Mouse (Mus musculus): Measurements from ENCODE around the gene Kti12.

DNA sequence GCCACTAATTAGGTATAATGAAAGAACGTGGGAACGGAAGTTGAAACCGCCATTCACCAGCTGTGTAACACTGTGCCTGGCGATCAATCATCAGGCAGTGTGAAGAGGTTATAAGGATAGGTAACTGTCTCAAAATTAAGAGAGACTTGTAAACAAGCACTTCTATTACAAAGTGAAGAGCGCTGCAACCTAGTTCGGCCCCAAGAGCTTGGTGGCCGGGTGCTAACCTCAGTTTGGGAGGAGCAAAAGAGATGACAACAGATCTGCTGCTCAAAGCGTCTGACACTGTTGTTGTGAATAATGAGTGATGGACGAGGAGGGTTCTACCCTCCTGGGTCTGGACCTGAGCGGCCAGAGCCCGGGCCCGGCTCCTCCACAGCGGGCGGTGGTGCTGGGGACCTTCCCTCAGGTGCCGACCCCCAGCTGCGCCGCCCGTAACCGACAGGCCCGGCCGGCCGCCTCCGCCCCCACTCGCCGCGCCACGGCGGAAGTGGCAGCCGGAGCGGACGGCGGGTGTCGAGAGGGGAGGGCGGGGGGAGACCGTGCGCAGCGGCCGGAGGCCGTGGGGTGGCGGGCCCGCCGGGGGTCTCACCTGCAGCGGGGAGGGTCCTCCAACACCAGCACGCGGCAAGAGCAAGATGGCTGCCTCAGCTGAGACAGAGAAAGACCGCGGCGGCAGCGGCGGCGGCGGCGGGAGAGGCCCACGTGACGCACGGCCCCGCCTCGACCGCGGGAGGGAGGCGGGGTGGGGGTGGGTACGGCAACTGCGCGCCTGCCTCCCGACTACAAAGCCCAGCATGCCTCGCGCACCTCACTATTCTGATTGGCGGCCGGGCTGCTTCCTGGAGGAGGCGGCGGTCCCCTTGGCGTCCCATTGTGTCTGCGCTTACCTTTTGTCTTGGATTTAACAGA is 14.4 kb upstream of the Kti12 start, which contains the start of gene Btf3l4:
- TF ChIP-seq POLR2A (IDR thresholded peaks at IDR 0.05; ENCODE audit: low read depth, low read length) (no peak), CTCF (conservative IDR thresholded peaks at IDR 0.05; ENCODE audit: insufficient read depth, insufficient read length, low read depth, low read length) (no peak)
